Mouse (Mus musculus): ENCODE measurements around the gene 2310046K23Rik. TPM values are rescaled to one million over a fixed set of nuclear protein-coding genes. Genes with fewer than 3 reads are reported as not detected.

2310046K23Rik gene
- polyA plus RNA-seq, 1 experiment from 2014 or later: not detected

Other genes with a start within 250 kb of the 2310046K23Rik start
- gene Sprr2a3, start 249.1 kb downstream of the 2310046K23Rik start, polyA plus RNA-seq (2014; fragmentation: Nextera tagmentation; extraction: Ambion mirVana): not detected in 2 replicates
- not detected in 2 replicates for gene Sprr2b, start 217.9 kb downstream of the 2310046K23Rik start, polyA plus RNA-seq (2014; fragmentation: Nextera tagmentation; extraction: Ambion mirVana)
- not detected in 2 replicates for gene Sprr2d, start 195.4 kb downstream of the 2310046K23Rik start, polyA plus RNA-seq (2014; fragmentation: Nextera tagmentation; extraction: Ambion mirVana)
- not detected in 2 replicates for gene Sprr2e, start 182.4 kb downstream of the 2310046K23Rik start, polyA plus RNA-seq (2014; fragmentation: Nextera tagmentation; extraction: Ambion mirVana)
- not detected in 2 replicates for gene Sprr2f, start 169.3 kb downstream of the 2310046K23Rik start, polyA plus RNA-seq (2014; fragmentation: Nextera tagmentation; extraction: Ambion mirVana)
- gene Sprr2h, start 148.8 kb downstream of the 2310046K23Rik start, polyA plus RNA-seq (2014; fragmentation: Nextera tagmentation; extraction: Ambion mirVana): not detected in 2 replicates
- gene Sprr2i, start 126.5 kb downstream of the 2310046K23Rik start, polyA plus RNA-seq (2014; fragmentation: Nextera tagmentation; extraction: Ambion mirVana): not detected in 2 replicates
- gene Sprr2j-ps, start 116.4 kb downstream of the 2310046K23Rik start, polyA plus RNA-seq (2014; fragmentation: Nextera tagmentation; extraction: Ambion mirVana): not detected in 2 replicates
- 5.4 and 7.4 TPM in 2 replicates for gene Gm9774, start 105.1 kb downstream of the 2310046K23Rik start, polyA plus RNA-seq (2014; fragmentation: Nextera tagmentation; extraction: Ambion mirVana)
- not detected in 2 replicates for gene Sprr2k, start 101.9 kb downstream of the 2310046K23Rik start, polyA plus RNA-seq (2014; fragmentation: Nextera tagmentation; extraction: Ambion mirVana)
- gene Sprr1b, start 95.7 kb downstream of the 2310046K23Rik start, polyA plus RNA-seq (2014; fragmentation: Nextera tagmentation; extraction: Ambion mirVana): not detected in 2 replicates
- not detected in 2 replicates for gene Sprr3, start 75.8 kb downstream of the 2310046K23Rik start, polyA plus RNA-seq (2014; fragmentation: Nextera tagmentation; extraction: Ambion mirVana)
- gene Sprr1a, start 48.6 kb downstream of the 2310046K23Rik start, polyA plus RNA-seq (2014; fragmentation: Nextera tagmentation; extraction: Ambion mirVana): not detected in 2 replicates
- not detected in 2 replicates for gene Sprr4, start 34.0 kb downstream of the 2310046K23Rik start, polyA plus RNA-seq (2014; fragmentation: Nextera tagmentation; extraction: Ambion mirVana)
- gene Ivl, start 39.2 kb upstream of the 2310046K23Rik start, polyA plus RNA-seq (2014; fragmentation: Nextera tagmentation; extraction: Ambion mirVana): not detected in 2 replicates
- not detected in 2 replicates for gene Smcp, start 54.5 kb upstream of the 2310046K23Rik start, polyA plus RNA-seq (2014; fragmentation: Nextera tagmentation; extraction: Ambion mirVana)
- not detected in 2 replicates for gene 2210017I01Rik, start 73.0 kb upstream of the 2310046K23Rik start, polyA plus RNA-seq (2014; fragmentation: Nextera tagmentation; extraction: Ambion mirVana)
- gene Lce6a, start 87.1 kb upstream of the 2310046K23Rik start, polyA plus RNA-seq (2014; fragmentation: Nextera tagmentation; extraction: Ambion mirVana): not detected in 2 replicates
- not detected in 2 replicates for gene Lce1a1, start 113.8 kb upstream of the 2310046K23Rik start, polyA plus RNA-seq (2014; fragmentation: Nextera tagmentation; extraction: Ambion mirVana)
- gene Lce1b, start 122.4 kb upstream of the 2310046K23Rik start, polyA plus RNA-seq (2014; fragmentation: Nextera tagmentation; extraction: Ambion mirVana): not detected in 2 replicates
- not detected in 2 replicates for gene Lce1a2, start 135.8 kb upstream of the 2310046K23Rik start, polyA plus RNA-seq (2014; fragmentation: Nextera tagmentation; extraction: Ambion mirVana)
- gene Lce1c, start 144.7 kb upstream of the 2310046K23Rik start, polyA plus RNA-seq (2014; fragmentation: Nextera tagmentation; extraction: Ambion mirVana): not detected in 2 replicates
- gene Lce1d, start 152.7 kb upstream of the 2310046K23Rik start, polyA plus RNA-seq (2014; fragmentation: Nextera tagmentation; extraction: Ambion mirVana): not detected in 2 replicates
- gene Lce1e, start 174.6 kb upstream of the 2310046K23Rik start, polyA plus RNA-seq (2014; fragmentation: Nextera tagmentation; extraction: Ambion mirVana): not detected in 2 replicates
- not detected in 2 replicates for gene Lce1f, start 185.8 kb upstream of the 2310046K23Rik start, polyA plus RNA-seq (2014; fragmentation: Nextera tagmentation; extraction: Ambion mirVana)
- not detected in 2 replicates for gene Gm38119, start 204.6 kb upstream of the 2310046K23Rik start, polyA plus RNA-seq (2014; fragmentation: Nextera tagmentation; extraction: Ambion mirVana)
- gene Lce1g, start 217.8 kb upstream of the 2310046K23Rik start, polyA plus RNA-seq (2014; fragmentation: Nextera tagmentation; extraction: Ambion mirVana): not detected in 2 replicates
- not detected in 2 replicates for gene Lce1h, start 230.6 kb upstream of the 2310046K23Rik start, polyA plus RNA-seq (2014; fragmentation: Nextera tagmentation; extraction: Ambion mirVana)
- gene Lce1i, start 244.4 kb upstream of the 2310046K23Rik start, polyA plus RNA-seq (2014; fragmentation: Nextera tagmentation; extraction: Ambion mirVana): not detected in 2 replicates

Measured in forebrain, embryonic 11.5 days (tissue).